Mouse (Mus musculus): Measurements from ENCODE around the gene Map2k2.
"Not testable (repeated sequence)": the region's sequence is repeated elsewhere in the genome, so short reads cannot be mapped to it uniquely, and the experiment has no call there.

DNA sequence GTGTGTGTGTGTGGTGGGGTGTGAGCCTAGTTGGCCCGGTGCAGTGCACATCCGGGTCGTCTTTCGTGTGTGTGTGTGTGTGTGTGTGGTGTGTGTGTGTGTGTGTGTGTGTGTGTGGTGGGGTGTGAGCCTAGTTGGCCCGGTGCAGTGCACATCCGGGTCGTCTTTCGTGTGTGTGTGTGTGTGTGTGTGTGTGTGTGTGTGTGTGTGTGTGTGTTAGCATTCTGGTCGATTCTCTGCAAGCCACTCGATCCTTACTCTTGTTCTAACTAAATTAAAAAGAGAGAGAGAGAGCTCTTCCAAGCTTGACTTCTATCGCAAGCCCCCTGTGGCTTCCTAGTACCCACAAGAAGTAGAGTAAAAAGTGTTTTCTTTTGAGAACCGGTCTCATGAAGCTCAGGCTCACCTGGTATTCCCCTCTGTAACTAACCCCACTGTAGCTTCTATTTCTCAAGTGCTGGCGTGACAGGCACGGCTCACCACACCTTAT is 63.7 kb downstream of the Map2k2 start:
- TF ChIP-seq PAX5 (IDR thresholded peaks at IDR 0.05; ENCODE audit: low read length); ETS1 (conservative IDR thresholded peaks at IDR 0.05; ENCODE audit: low read depth, low read length); KAT2A (IDR thresholded peaks at IDR 0.05; ENCODE audit: insufficient replicate concordance, low read length); POLR2A (IDR thresholded peaks at IDR 0.05; ENCODE audit: low read depth, low read length); CHD2 (IDR thresholded peaks at IDR 0.05; ENCODE audit: low read length); USF1 (IDR thresholded peaks at IDR 0.05; ENCODE audit: low read depth, low read length); SIN3A (IDR thresholded peaks at IDR 0.05; ENCODE audit: low read length); EP300 (IDR thresholded peaks at IDR 0.05; ENCODE audit: low read length); CTCF (conservative IDR thresholded peaks at IDR 0.05 in 1 of 2, IDR thresholded peaks at IDR 0.05 in 1 of 2; ENCODE audit: low read depth in 2 of 2, low read length in 2 of 2); ZKSCAN1 (IDR thresholded peaks at IDR 0.05; ENCODE audit: borderline replicate concordance, low read depth, low read length); UBTF (IDR thresholded peaks at IDR 0.05; ENCODE audit: low read depth, low read length); NRF1 (IDR thresholded peaks at IDR 0.05; ENCODE audit: low read depth, low read length): not testable (repeated sequence)

All from CH12.LX (cell line).